Mouse (Mus musculus) lung, embryonic 16.5 days (tissue): Measurements from ENCODE around the gene C2cd3. TPM values are rescaled to one million over a fixed set of nuclear protein-coding genes. Genes with fewer than 3 reads are reported as not detected.

Experiments used
- ATAC-seq: fragments of 200-750 bp; cut with Nextera tagmentation; 2 replicates; pipeline ENCODE4 v1.8.0; 2017; ENCODE audit warnings: low read depth, mild to moderate bottlenecking, moderate library complexity
- H3K27ac ChIP-seq: fragments of 300-500 bp; sonication (generic); 2 replicates; pipeline ENCODE4 v1.5.1; 2014; ENCODE audit warnings: mild to moderate bottlenecking, control low read depth, low read length
- H3K27me3 ChIP-seq: fragments of 300-500 bp; sonication (generic); 2 replicates; pipeline ENCODE4 v1.6.1; 2014; ENCODE audit warnings: low read depth, low read length, mixed read lengths; ENCODE audit not compliant: control insufficient read depth, insufficient read depth
- H3K36me3 ChIP-seq: fragments of 300-500 bp; sonication (generic); 2 replicates; pipeline ENCODE4 v1.6.1; 2014; ENCODE audit warnings: low read length; ENCODE audit not compliant: control insufficient read depth, insufficient read depth
- H3K4me1 ChIP-seq: fragments of 300-500 bp; sonication (generic); replicated peaks from 2 replicates; pipeline ENCODE4 v1.6.1; 2014; ENCODE audit warnings: low read length, mixed read lengths; ENCODE audit not compliant: control insufficient read depth, insufficient read depth
- H3K4me2 ChIP-seq: fragments of 300-500 bp; sonication (generic); 2 replicates; pipeline ENCODE4 v1.6.1; 2014; ENCODE audit warnings: low read depth, low read length, control low read depth
- H3K4me3 ChIP-seq: fragments of 300-500 bp; sonication (generic); 2 replicates; pipeline ENCODE4 v1.5.1; 2014; ENCODE audit warnings: mild to moderate bottlenecking, low read length, control low read depth
- H3K9ac ChIP-seq: fragments of 300-500 bp; sonication (generic); 2 replicates; pipeline ENCODE4 v1.6.1; 2014; ENCODE audit warnings: low read length, control low read depth
- H3K9me3 ChIP-seq: fragments of 300-500 bp; sonication (generic); 2 replicates; pipeline ENCODE4 v1.6.1; 2016; ENCODE audit warnings: low read length; ENCODE audit not compliant: control insufficient read depth
- WGBS: fragments of 180-500 bp; shearing (Covaris S2); extraction: QIAGEN DNeasy Blood & Tissue Kit; methylation state at CpG from one replicate; pipeline ENCODE4 v1.1.7; 2014; 5-methylcytosine and 5-hydroxymethylcytosine counted together
- polyA plus RNA-seq: library from polyadenylated mRNA; unstranded; fragments of >200 nt; fragmentation: Nextera tagmentation; extraction: Ambion mirVana; gene quantifications from 2 replicates; pipeline ENCODE4 v1.2.1, GENCODE M21; 2015

The C2cd3 gene
- polyA plus RNA-seq, 1 experiment from 2014 or later: 23.1 TPM

DNA sequence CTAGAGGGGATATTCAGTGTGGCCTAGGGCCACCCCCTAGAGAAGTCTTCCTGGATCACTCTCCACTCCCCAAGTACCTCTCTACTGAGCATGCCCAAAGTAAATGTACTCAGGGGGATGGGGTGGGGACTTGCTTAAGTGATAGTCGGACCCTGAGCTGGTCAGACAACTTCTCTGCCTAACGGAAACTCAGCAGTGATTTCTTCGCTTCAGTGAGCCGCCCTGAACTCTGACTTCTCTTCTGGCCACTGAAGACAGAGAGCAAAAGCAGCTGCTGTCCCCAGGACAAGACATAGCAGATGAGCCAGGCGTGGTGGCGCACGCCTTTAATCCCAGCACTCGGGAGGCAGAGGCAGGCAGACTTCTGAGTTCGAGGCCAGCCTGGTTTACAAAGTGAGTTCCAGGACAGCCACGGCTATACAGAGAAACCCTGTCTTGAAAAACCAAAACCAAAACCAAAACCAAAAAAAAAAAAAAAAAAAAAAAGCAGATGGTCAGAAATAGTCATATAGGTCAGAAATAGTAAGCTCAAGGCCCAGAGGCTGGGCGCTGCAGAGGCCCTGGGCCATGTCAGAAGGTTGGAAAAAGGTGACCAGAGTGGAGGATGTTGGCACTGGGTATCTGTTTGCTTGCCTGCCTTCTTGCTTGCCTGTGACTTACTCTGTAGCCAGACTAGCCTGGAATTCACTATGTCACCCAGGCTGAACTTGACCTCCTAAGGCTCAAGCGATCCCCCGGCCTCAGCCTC, 132.9 kb downstream of the C2cd3 start:
- H3K4me1 ChIP-seq: no peaks in the 10 kb centered on the region
- H3K36me3 ChIP-seq: no peaks in the 10 kb centered on the region
- 74% methylated on average over 13 of the region's 13 CpGs for WGBS
- H3K4me2 ChIP-seq: no peak overlapping the region
- no peaks in the 10 kb centered on the region for H3K9me3 ChIP-seq
- no peaks in the 10 kb centered on the region for H3K27me3 ChIP-seq
- H3K9ac ChIP-seq: no peak overlapping the region
- no peak for ATAC-seq
- no peak overlapping the region for H3K27ac ChIP-seq
- no peak overlapping the region for H3K4me3 ChIP-seq

DNA sequence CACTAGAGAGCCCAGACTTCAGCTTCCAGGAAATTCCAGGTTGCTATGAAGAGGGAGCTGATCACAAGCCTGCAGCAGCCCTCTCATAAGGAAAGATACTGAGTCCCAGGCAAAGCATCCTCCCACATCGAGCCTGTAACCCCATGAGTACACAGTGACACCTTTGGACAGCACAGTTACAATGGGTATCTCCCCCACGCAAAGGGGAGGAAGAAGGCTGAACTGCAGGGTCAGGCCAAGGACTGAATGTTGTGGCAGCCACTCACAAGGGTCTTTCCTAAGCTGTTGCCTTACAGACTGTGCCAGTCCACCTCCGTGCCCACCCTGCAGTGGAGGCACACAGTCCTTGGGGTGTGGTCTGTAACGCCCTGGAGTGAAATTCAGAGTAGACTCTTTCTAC, 134.5 kb downstream of the C2cd3 start:
- H3K27me3 ChIP-seq: no peaks in the 10 kb centered on the region

DNA sequence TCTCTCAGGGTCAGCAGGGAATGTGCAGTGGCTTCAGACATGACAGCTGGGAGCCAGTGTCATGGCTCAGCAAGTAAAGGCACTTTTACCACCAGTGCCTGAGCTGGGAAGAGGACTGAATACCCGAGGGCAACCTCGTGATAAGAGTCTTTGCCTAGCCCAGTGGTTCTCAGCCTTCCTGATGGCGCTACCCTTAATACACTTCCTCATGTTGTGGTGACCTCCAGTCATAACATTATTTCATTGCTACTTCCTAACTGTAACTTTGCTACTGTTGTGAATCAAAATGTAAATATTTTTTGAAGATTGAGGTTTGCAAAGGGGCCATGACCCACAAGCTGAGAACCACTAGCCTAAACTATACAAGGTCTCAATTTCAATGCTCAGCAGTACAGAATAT, 136.6 kb downstream of the C2cd3 start:
- H3K27ac ChIP-seq: no peak overlapping the region
- no peaks in the 10 kb centered on the region for H3K36me3 ChIP-seq
- H3K27me3 ChIP-seq: no peaks in the 10 kb centered on the region
- no peak for ATAC-seq
- no peaks in the 10 kb centered on the region for H3K9me3 ChIP-seq
- 52% methylated on average over 3 of the region's 3 CpGs for WGBS
- no peaks in the 10 kb centered on the region for H3K4me1 ChIP-seq
- no peak overlapping the region for H3K4me2 ChIP-seq
- no peak overlapping the region for H3K9ac ChIP-seq
- H3K4me3 ChIP-seq: no peak overlapping the region

More for the DNA sequence above, 134.5 kb downstream of the C2cd3 start:
- ATAC-seq: no peak
- Histone ChIP-seq H3K9ac (no peak overlapping the region), H3K36me3 (no peaks in the 10 kb centered on the region), H3K27ac (no peak overlapping the region), H3K4me1 (no peaks in the 10 kb centered on the region), H3K9me3 (no peaks in the 10 kb centered on the region), H3K4me3 (no peak overlapping the region), H3K4me2 (no peak overlapping the region)
- 67% methylated on average over 4 of the region's 4 CpGs for WGBS

DNA sequence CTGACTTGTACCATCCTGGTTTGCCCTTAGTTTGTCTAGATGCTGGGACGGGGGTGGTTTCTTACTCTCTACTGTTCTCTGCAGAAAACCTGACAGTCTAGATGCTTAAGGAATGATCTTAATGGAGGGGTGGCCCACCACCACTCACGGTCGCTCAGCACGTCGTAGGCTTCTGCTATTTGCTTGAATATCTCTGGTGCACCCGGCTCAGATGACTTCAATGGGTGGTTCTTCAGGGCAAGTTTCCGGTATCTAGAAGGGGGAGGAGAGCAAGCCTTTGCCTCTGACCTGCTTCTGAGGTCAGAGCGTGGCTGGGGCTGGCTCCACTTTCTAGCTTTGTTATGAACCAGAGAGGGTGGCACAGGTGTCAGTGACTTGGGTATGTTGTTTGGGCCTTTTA, 139.6 kb downstream of the C2cd3 start:
- Histone ChIP-seq H3K27me3 (no peaks in the 10 kb centered on the region), H3K27ac (no peak overlapping the region), H3K9ac (no peak overlapping the region), H3K4me3 (no peak overlapping the region), H3K4me1 (no peaks in the 10 kb centered on the region), H3K36me3 (no peaks in the 10 kb centered on the region), H3K4me2 (no peak overlapping the region), H3K9me3 (no peaks in the 10 kb centered on the region)
- 55% methylated on average over 8 of the region's 8 CpGs for WGBS
- no peak for ATAC-seq

DNA sequence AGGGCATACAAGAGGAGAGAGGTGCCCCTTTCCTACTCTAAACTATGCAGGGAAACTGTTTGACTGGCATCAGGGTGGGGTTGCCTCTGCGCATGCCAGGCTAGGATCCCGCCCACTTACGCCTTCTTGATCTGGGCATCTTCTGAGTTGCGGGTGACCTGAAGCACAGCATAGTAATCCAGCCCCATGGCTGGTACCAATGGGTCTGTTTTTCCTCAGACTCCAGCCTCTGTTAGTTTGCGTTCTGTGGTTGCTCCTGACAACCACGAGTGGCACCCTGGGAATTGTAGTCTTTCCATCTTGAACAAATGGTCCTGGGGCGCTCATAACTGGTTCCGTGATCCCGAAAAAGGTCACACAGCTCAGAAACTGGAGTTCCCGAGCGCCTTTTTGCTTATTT, 142.5 kb downstream of the C2cd3 start, which contains the start of gene Dnajb13:
Gene Dnajb13, minus strand, starts transcription at position 388 of the 400 bp plus-strand sequence.
- WGBS: 50% methylated on average over 11 of the region's 11 CpGs
- H3K27ac ChIP-seq: no peak within 1 kb of the TSS
- no peaks in the 10 kb centered on the region for H3K9me3 ChIP-seq
- ATAC-seq: no peak
- H3K4me1 ChIP-seq: no peaks in the 10 kb centered on the region
- H3K36me3 ChIP-seq: no peaks in the 10 kb centered on the region
- H3K9ac ChIP-seq: no peak within 1 kb of the TSS
- no peak within 1 kb of the TSS for H3K4me3 ChIP-seq
- H3K27me3 ChIP-seq: no peaks in the 10 kb centered on the region
- no peak within 1 kb of the TSS for H3K4me2 ChIP-seq

Other genes starting within 250 kb of the C2cd3 start
- 12.8 and 13.8 TPM in 2 replicates for gene Lipt2, start 213.0 kb upstream of the C2cd3 start, polyA plus RNA-seq
- gene Kcne3, start 195.7 kb upstream of the C2cd3 start, polyA plus RNA-seq: 2.4 and 3.0 TPM in 2 replicates
- gene Pgm2l1, start 144.8 kb upstream of the C2cd3 start, polyA plus RNA-seq: 2.0 and 2.3 TPM in 2 replicates
- gene P4ha3, start 86.7 kb upstream of the C2cd3 start, polyA plus RNA-seq: 15.5 and 17.2 TPM in 2 replicates
- gene Ppme1, start 74 bp downstream of the C2cd3 start, polyA plus RNA-seq: 55.8 and 57.6 TPM in 2 replicates
- gene Ucp3, start 100.8 kb downstream of the C2cd3 start, polyA plus RNA-seq: 0.09 TPM in 1 of 2 replicates, not detected in the other
- 306 and 325 TPM in 2 replicates for gene Ucp2, start 121.1 kb downstream of the C2cd3 start, polyA plus RNA-seq
- 8.5 and 12.9 TPM in 2 replicates for gene Dnajb13, start 142.7 kb downstream of the C2cd3 start, polyA plus RNA-seq
- 19.6 and 20.4 TPM in 2 replicates for gene Coa4, start 164.8 kb downstream of the C2cd3 start, polyA plus RNA-seq
- gene Rab6a, start 235.2 kb downstream of the C2cd3 start, polyA plus RNA-seq: 69.8 and 74.6 TPM in 2 replicates
- 74.6 and 76.3 TPM in 2 replicates for gene Mrpl48, start 236.1 kb downstream of the C2cd3 start, polyA plus RNA-seq